Mouse (Mus musculus) midbrain, embryonic 12.5 days (tissue): ENCODE results near the gene Tnfrsf19. TPM values are rescaled to one million over a fixed set of nuclear protein-coding genes. Genes with fewer than 3 reads are reported as not detected.

ENCODE experiments used
- ATAC-seq: fragments of 200-750 bp; cut with Nextera tagmentation; 2 replicates; pipeline ENCODE4 v1.8.0; 2017; ENCODE audit warnings: low read depth, moderate TSS enrichment, moderate library complexity; ENCODE audit not compliant: low FRiP score
- H3K27ac ChIP-seq: fragments of 300-500 bp; sonication (generic); replicated peaks from 2 replicates; pipeline ENCODE4 v1.5.1; 2016; ENCODE audit warnings: mild to moderate bottlenecking
- H3K27me3 ChIP-seq: fragments of 300-500 bp; sonication (generic); 2 replicates; pipeline ENCODE4 v1.6.1; 2016; ENCODE audit warnings: mild to moderate bottlenecking
- H3K36me3 ChIP-seq: fragments of 300-500 bp; sonication (generic); 2 replicates; pipeline ENCODE4 v1.6.1; 2016
- H3K4me1 ChIP-seq: fragments of 300-500 bp; sonication (generic); 2 replicates; pipeline ENCODE4 v1.6.1; 2016
- H3K4me2 ChIP-seq: fragments of 300-500 bp; sonication (generic); replicated peaks from 2 replicates; pipeline ENCODE4 v1.6.1; 2016; ENCODE audit warnings: mild to moderate bottlenecking, moderate library complexity
- H3K4me3 ChIP-seq: fragments of 300-500 bp; sonication (generic); 2 replicates; pipeline ENCODE4 v1.5.1; 2016; ENCODE audit warnings: mild to moderate bottlenecking
- H3K9ac ChIP-seq: fragments of 300-500 bp; sonication (generic); replicated peaks from 2 replicates; pipeline ENCODE4 v1.6.1; 2016; ENCODE audit warnings: mild to moderate bottlenecking, moderate library complexity
- H3K9me3 ChIP-seq: fragments of 300-500 bp; sonication (generic); 2 replicates; pipeline ENCODE4 v1.6.1; 2016; ENCODE audit warnings: mild to moderate bottlenecking
- WGBS: fragments of 180-500 bp; shearing (Covaris S2); methylation state at CpG from one replicate; pipeline ENCODE4 v1.1.7; 2016; 5-methylcytosine and 5-hydroxymethylcytosine counted together
- polyA plus RNA-seq: library from polyadenylated mRNA; unstranded; fragments of >200 nt; fragmentation: Nextera tagmentation; extraction: Ambion mirVana; gene quantifications from 2 replicates; pipeline ENCODE4 v1.2.1, GENCODE M21; 2016

The Tnfrsf19 gene
- polyA plus RNA-seq, 1 experiment from 2014 or later: 70.2 TPM

GRCm38 (mm10) chr14:61045446-61046090, 722 bp downstream of the Tnfrsf19 start:
- ATAC-seq: no peak

DNA sequence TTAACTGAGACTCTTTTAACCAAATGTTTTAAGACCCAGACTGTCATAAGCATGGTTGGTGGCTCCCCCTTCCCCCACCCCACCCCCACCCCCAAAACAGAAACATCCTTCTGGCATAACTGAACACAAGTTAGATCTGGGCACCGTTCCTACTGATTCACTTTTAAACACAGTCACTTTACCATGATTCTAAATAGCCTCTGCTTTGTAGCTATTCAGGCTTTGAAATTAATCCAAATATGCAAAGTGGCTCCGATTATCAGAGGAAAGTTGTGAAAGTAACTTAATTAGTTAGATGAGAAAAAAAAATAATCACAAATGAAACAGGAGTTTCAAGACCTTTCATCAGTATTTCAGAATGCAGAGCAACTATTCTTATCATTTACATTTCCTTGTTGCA, 2.0 kb downstream of the Tnfrsf19 start:
- no peaks in the 10 kb centered on the region for H3K9me3 ChIP-seq
- no peak for ATAC-seq
- peaks cover 40% of the 10 kb centered on the region for H3K4me1 ChIP-seq
- peak overlapping the region; percentile 59 for H3K9ac ChIP-seq
- H3K36me3 ChIP-seq: no peaks in the 10 kb centered on the region
- H3K4me2 ChIP-seq: peak overlapping the region; percentile 88
- H3K27ac ChIP-seq: peak overlapping the region; percentile 88; the same call in 1 of the 2 replicates
- peak overlapping the region; percentile 49 for H3K4me3 ChIP-seq
- WGBS: 6% methylated on average over 2 of the region's 2 CpGs
- H3K27me3 ChIP-seq: peaks cover 15% of the 10 kb centered on the region; the same call in 1 of the 2 replicates

More at GRCm38 (mm10) chr14:61045446-61046090, 722 bp downstream of the Tnfrsf19 start:
- H3K9ac ChIP-seq: peak overlapping the region; percentile 59
- peak overlapping the region; percentile 88 for H3K27ac ChIP-seq
- H3K27me3 ChIP-seq: peaks cover 15% of the 10 kb centered on the region; the same call in 1 of the 2 replicates
- no peaks in the 10 kb centered on the region for H3K36me3 ChIP-seq
- no peaks in the 10 kb centered on the region for H3K9me3 ChIP-seq
- WGBS: under 1% methylated on average over 19 of the region's 19 CpGs
- H3K4me2 ChIP-seq: peak overlapping the region; percentile 88
- H3K4me3 ChIP-seq: peak overlapping the region; percentile 49
- peaks cover 36% of the 10 kb centered on the region for H3K4me1 ChIP-seq

- H3K4me3 ChIP-seq: peak overlapping the region; percentile 49
- 2% methylated on average over 8 of the region's 8 CpGs for WGBS
- H3K27ac ChIP-seq: peak overlapping the region; percentile 67
- H3K36me3 ChIP-seq: no peaks in the 10 kb centered on the region
- 0 out of 2 replicates have a peak, but pooled peaks have one; percentile 29 for ATAC-seq
- peak overlapping the region; percentile 52 for H3K9ac ChIP-seq
- no peaks in the 10 kb centered on the region for H3K9me3 ChIP-seq
- H3K4me1 ChIP-seq: peaks cover 42% of the 10 kb centered on the region
- peaks cover 17% of the 10 kb centered on the region; the same call in 1 of the 2 replicates for H3K27me3 ChIP-seq
- H3K4me2 ChIP-seq: peak overlapping the region; percentile 88
Observed at GRCm38 (mm10) chr14:61043511-61044310, 2.6 kb downstream of the Tnfrsf19 start.

DNA sequence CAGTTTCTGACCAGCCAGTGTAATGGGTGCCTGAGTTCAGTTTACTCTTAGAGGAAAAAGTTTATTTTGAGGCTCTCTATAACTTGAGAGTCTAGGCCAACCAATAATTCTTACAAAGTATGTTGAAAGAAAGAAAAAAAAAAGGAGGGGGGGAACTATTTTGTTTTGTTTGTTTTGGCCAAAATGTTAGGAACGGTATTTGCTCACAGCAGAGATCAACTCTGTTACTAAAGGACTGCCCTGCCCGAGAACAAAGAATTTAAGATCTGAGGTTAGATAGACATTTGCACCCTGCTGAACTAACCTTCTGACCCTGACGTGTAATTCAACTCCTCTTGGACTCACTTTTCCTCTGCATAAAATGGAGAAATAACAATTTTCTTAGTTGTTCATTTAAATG, 4.0 kb downstream of the Tnfrsf19 start:
- ATAC-seq: no peak
- peaks cover 13% of the 10 kb centered on the region for H3K27me3 ChIP-seq
- H3K4me3 ChIP-seq: no peak overlapping the region
- H3K9ac ChIP-seq: no peak overlapping the region
- no peak overlapping the region for H3K4me2 ChIP-seq
- no peak overlapping the region; the same call in 1 of the 2 replicates for H3K27ac ChIP-seq
- peaks cover 49% of the 10 kb centered on the region for H3K4me1 ChIP-seq
- 30% methylated on average over 3 of the region's 3 CpGs for WGBS
- H3K9me3 ChIP-seq: no peaks in the 10 kb centered on the region
- no peaks in the 10 kb centered on the region for H3K36me3 ChIP-seq

DNA sequence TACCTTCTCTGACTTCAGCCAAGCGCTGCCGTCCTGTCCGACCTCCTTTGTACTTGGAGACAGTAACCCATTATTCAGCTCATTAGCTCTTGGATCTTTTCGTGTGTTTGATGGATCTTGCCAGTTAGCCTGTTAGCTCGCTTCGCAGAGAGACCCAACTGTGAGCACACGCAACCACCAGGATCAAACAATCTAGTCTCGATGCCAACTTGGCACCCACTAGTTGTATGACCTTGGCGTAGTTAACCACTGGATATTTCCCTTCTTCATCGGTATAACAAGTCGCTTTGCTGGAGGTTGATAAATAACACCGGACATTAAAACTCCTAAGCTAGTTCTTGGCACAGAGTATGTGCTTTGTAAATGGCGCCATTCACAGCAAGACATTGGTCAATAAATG, 6.1 kb downstream of the Tnfrsf19 start:
- 90% methylated on average over 13 of the region's 13 CpGs for WGBS
- H3K36me3 ChIP-seq: no peaks in the 10 kb centered on the region

GRCm38 (mm10) chr14:61038082-61038472, 8.2 kb downstream of the Tnfrsf19 start:
- H3K27ac ChIP-seq: 0 out of 2 replicates have a peak overlapping the region, but pooled peaks have one; percentile 35
- peak overlapping the region; percentile 90 for H3K4me2 ChIP-seq
- peak overlapping the region; percentile 57 for H3K4me3 ChIP-seq
- peaks cover 40% of the 10 kb centered on the region for H3K4me1 ChIP-seq
- WGBS: 21% methylated on average over 8 of the region's 8 CpGs
- peak overlapping the region; percentile 60 for H3K9ac ChIP-seq
- no peaks in the 10 kb centered on the region for H3K9me3 ChIP-seq
- peak; percentile 69 for ATAC-seq
- H3K36me3 ChIP-seq: no peaks in the 10 kb centered on the region
- H3K27me3 ChIP-seq: peaks cover 8% of the 10 kb centered on the region

More for the DNA sequence above, 6.1 kb downstream of the Tnfrsf19 start:
- peaks cover 13% of the 10 kb centered on the region for H3K27me3 ChIP-seq
- no peak for ATAC-seq
- H3K4me1 ChIP-seq: peaks cover 56% of the 10 kb centered on the region
- H3K9me3 ChIP-seq: no peaks in the 10 kb centered on the region
- H3K4me3 ChIP-seq: no peak overlapping the region
- no peak overlapping the region for H3K4me2 ChIP-seq
- no peak overlapping the region for H3K9ac ChIP-seq
- no peak overlapping the region for H3K27ac ChIP-seq

GRCm38 (mm10) chr14:61037321-61038081, 8.8 kb downstream of the Tnfrsf19 start:
- Histone ChIP-seq H3K4me1 (peaks cover 39% of the 10 kb centered on the region), H3K9me3 (no peaks in the 10 kb centered on the region), H3K36me3 (no peaks in the 10 kb centered on the region), H3K27me3 (peaks cover 8% of the 10 kb centered on the region), H3K4me3 (peak overlapping the region; percentile 57), H3K9ac (peak overlapping the region; percentile 60), H3K27ac (peak overlapping the region; percentile 50), H3K4me2 (peak overlapping the region; percentile 90)
- WGBS: under 1% methylated on average over 40 of the region's 40 CpGs
- peak; percentile 96 for ATAC-seq

DNA sequence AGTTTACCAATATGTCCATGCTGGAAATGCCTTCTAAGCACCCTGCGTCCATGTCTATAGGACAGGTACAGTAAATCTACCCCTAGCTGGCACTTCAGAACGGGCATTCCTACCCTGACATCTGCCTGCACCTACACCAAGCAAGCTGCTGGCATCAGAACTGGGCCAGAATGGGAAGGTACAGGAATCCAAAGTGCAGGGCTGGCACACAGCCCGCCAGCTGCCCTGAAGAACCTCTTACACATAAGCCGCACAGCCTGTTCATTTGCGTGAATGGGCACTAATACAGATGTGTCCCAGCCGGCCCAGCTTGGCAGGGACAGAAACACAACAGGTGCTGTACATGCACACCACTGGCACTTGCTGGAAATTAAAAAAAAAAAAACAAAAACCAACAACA, 15.9 kb downstream of the Tnfrsf19 start:
- Histone ChIP-seq H3K9ac (no peak overlapping the region), H3K36me3 (no peaks in the 10 kb centered on the region), H3K4me2 (no peak overlapping the region), H3K27me3 (no peaks in the 10 kb centered on the region), H3K4me1 (peaks cover 6% of the 10 kb centered on the region; the same call in 1 of the 2 replicates), H3K9me3 (no peaks in the 10 kb centered on the region), H3K4me3 (no peak overlapping the region), H3K27ac (no peak overlapping the region)
- ATAC-seq: no peak
- 94% methylated on average over 6 of the region's 6 CpGs for WGBS

DNA sequence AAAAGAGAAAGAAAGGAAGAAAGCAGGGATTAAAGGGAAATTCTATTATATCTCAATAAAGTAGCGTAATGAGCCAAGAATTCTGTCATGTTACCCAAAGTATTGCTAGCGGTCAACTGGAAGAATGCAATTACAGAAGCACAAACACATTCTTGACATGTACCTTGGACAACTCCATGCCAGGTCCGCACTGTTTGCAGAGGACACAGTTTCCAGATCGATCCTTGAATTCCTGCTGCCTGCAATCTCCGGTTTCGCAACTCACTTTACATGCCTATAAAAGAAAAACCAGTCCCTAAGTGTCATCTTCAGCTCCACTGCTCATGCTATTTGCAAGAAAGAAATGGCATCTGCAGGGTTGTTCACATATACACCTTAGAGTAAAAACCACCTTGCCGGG, 22.3 kb downstream of the Tnfrsf19 start:
- Histone ChIP-seq H3K27me3 (no peaks in the 10 kb centered on the region), H3K27ac (no peak overlapping the region), H3K4me3 (no peak overlapping the region), H3K9me3 (no peaks in the 10 kb centered on the region), H3K9ac (no peak overlapping the region), H3K36me3 (peaks cover 14% of the 10 kb centered on the region), H3K4me1 (peaks cover 8% of the 10 kb centered on the region), H3K4me2 (no peak overlapping the region)
- WGBS: 81% methylated on average over 7 of the region's 7 CpGs
- no peak for ATAC-seq

DNA sequence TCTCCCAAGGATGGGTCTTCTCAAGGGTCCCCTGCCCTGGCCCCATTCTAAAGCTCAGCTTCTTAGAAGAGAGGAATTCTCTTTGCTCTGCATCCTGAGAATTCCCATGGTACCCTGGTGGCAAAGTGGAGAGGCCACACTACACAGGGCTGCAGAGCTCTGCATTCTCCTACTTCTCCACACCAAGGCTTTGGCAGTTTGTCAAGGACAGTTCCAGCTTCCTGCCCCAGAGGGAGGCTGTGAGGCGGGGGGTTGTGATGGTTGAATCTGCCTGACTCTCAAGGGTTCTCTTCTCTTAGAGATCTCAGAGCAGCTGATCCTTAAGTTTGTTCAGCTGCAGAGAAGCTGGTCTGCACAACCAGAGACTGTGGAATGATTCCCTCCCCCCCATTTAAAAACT, 23.9 kb downstream of the Tnfrsf19 start:
- ATAC-seq: no peak
- 79% methylated on average over 1 of the region's 1 CpGs for WGBS
- Histone ChIP-seq H3K4me1 (peaks cover 15% of the 10 kb centered on the region), H3K36me3 (peaks cover 14% of the 10 kb centered on the region), H3K9ac (no peak overlapping the region), H3K27ac (no peak overlapping the region), H3K4me3 (no peak overlapping the region), H3K9me3 (no peaks in the 10 kb centered on the region), H3K4me2 (no peak overlapping the region), H3K27me3 (no peaks in the 10 kb centered on the region)

DNA sequence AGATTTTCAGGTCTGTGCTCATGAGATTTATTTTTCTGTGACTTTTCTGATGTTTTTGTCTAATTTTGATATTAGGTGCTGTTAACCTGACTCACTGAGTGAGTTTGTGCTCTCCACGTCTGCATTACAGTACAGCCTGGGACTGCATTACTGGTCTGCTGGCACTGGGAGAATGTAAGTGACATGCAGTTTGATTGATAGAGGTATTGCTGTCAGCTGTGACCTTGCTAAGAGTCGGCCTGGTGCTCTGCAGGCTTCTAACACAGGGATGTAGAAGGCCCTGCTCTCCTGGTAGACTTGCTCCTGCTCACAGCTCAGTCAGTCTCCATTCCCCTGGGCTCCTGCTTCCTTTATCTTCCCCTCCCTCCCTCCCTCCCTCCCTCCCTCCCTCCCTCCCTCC, 25.3 kb downstream of the Tnfrsf19 start:
- no peaks in the 10 kb centered on the region for H3K9me3 ChIP-seq
- peaks cover 14% of the 10 kb centered on the region for H3K36me3 ChIP-seq
- ATAC-seq: no peak

More for the DNA sequence above, 25.3 kb downstream of the Tnfrsf19 start:
- WGBS: 93% methylated on average over 2 of the region's 2 CpGs
- Histone ChIP-seq H3K9ac (no peak overlapping the region), H3K27me3 (peaks cover 8% of the 10 kb centered on the region), H3K4me1 (peaks cover 19% of the 10 kb centered on the region), H3K4me3 (no peak overlapping the region), H3K27ac (no peak overlapping the region), H3K4me2 (no peak overlapping the region)
